Mouse (Mus musculus) left cerebral cortex, postnatal 10 days (tissue): Measurements from ENCODE around the gene Utp4. TPM values are rescaled to one million over a fixed set of nuclear protein-coding genes. Genes with fewer than 3 reads are reported as not detected.

Experiments
- DNase-seq, 2 experiments: peaks; one replicate each; pipeline ENCODE4 v3.0.0; 2021 to 2022; ENCODE audit warnings: low spot score in 2 of 2, mixed read lengths in 1 of 2; ENCODE audit errors: extremely low spot score in 1 of 2
- intact Hi-C: fragments of 180-260 bp; cut with DNase I; formaldehyde crosslinking; loops from one replicate; pipeline ENCODE4 v1.15.1; 2025
- total RNA-seq, 2 experiments: library from RNA; stranded (reverse); gene quantifications; 2 replicates each; pipeline ENCODE4 v1.2.3; 2021

The Utp4 gene
- total RNA-seq, 2 experiments from 2014 or later = 25.6 to 27.4 TPM

GRCm38 (mm10) chr8:106969964-106970363 is 76.5 kb downstream of the Utp4 start:
- intact Hi-C loops = no loop called here
- no peak for DNase-seq

DNA sequence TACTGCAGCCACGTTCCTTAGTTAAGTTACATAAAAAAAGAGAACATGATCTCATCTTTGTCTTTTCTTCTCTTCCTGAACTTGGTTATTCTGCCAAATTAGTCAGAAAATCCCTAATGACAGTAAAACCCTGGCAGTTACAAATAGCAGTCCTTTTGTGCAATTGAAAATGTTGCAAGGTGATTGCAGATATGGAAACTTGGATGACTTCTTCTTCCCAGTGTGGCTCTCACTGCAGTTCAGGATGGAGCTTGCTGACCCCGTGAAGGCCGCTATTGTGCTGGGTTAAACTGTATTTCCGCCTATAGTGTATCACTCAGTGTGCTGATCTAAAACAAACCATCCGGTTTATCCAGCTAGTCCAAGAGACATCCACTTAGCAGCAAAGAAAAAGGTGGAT is 78.5 kb downstream of the Utp4 start:
- intact Hi-C loops = no loop called here
- DNase-seq = no peak

Other genes with a start within 250 kb of the Utp4 start
- 1 to 10 TPM; 6.1 to 6.8 TPM for gene Tango6, start 210.6 kb upstream of the Utp4 start, total RNA-seq
- gene Has3, start 23.4 kb upstream of the Utp4 start, total RNA-seq = 1 to 10 TPM; 5.6 to 6.1 TPM
- 1 to 10 TPM; 6.7 to 7.1 TPM for gene Sntb2, start 42.1 kb downstream of the Utp4 start, total RNA-seq
- 100 to 1,000 TPM; 130 to 143 TPM for gene Vps4a, start 137.6 kb downstream of the Utp4 start, total RNA-seq
- gene Pdf, start 155.0 kb downstream of the Utp4 start, total RNA-seq = 10 to 100 TPM; 25.5 to 25.8 TPM
- 10 to 100 TPM; 26.2 to 28.0 TPM for gene Cog8, start 163.1 kb downstream of the Utp4 start, total RNA-seq
- gene Nip7, start 163.2 kb downstream of the Utp4 start, total RNA-seq = 10 to 100 TPM; 61.0 to 62.3 TPM
- gene Tmed6, start 172.0 kb downstream of the Utp4 start, total RNA-seq = not detected
- 10 to 100 TPM; 38.2 to 39.6 TPM for gene Terf2, start 202.9 kb downstream of the Utp4 start, total RNA-seq